Mouse (Mus musculus) cerebellum, adult 2 months (tissue): ENCODE results near the gene Dohh.

ENCODE experiments used
- CTCF ChIP-seq: fragments of 200-500 bp; IDR thresholded peaks from 2 replicates; pipeline ENCODE4 v1.5.1; 2011; ENCODE audit warnings: low read depth, mild to moderate bottlenecking, control low read depth, low read length, moderate library complexity, borderline replicate concordance; ENCODE audit not compliant: insufficient read depth
- POLR2A ChIP-seq: fragments of 200-500 bp; IDR thresholded peaks from 2 replicates; pipeline ENCODE4 v1.6.1; 2011; ENCODE audit warnings: low read length, control low read depth, borderline replicate concordance; ENCODE audit not compliant: insufficient read depth

GRCm38 (mm10) chr10:81395127-81395526, 10.9 kb downstream of the Dohh start:
- TF ChIP-seq CTCF (peak; percentile 93), POLR2A (no peak)
